Mouse (Mus musculus) C2C12 (cell line): ENCODE results near the gene Prex1. TPM values are rescaled to one million over a fixed set of nuclear protein-coding genes. Genes with fewer than 3 reads are reported as not detected.

Experiments used
- H3K27me3 ChIP-seq: one replicate; pipeline ENCODE4 v1.6.1; 2011; ENCODE audit not compliant: control insufficient read depth, insufficient read depth, insufficient read length
- H3K36me3 ChIP-seq: one replicate; pipeline ENCODE4 v1.6.1; 2011; ENCODE audit not compliant: control insufficient read depth, insufficient read depth
- H3K4me3 ChIP-seq: one replicate; pipeline ENCODE4 v1.5.1; 2011; ENCODE audit warnings: mild to moderate bottlenecking, control low read depth; ENCODE audit not compliant: poor library complexity, insufficient read depth, severe bottlenecking
- H3K79me2 ChIP-seq: one replicate; pipeline ENCODE4 v1.6.1; 2011; ENCODE audit not compliant: control insufficient read depth, insufficient read depth
- H3K79me3 ChIP-seq: one replicate; pipeline ENCODE4 v1.6.1; 2011; ENCODE audit warnings: low read depth, control low read depth
- H3ac ChIP-seq: one replicate; pipeline ENCODE3; 2011; ENCODE audit warnings: low read depth; ENCODE audit not compliant: control insufficient read depth, insufficient read length
- CEBPB ChIP-seq: IDR thresholded peaks from one replicate; pipeline ENCODE4 v1.6.1; 2011; ENCODE audit warnings: low read depth, mild to moderate bottlenecking, control low read depth, moderate library complexity
- CTCF ChIP-seq: IDR thresholded peaks from one replicate; pipeline ENCODE4 v1.5.1; 2011; ENCODE audit not compliant: control insufficient read depth, insufficient read depth, insufficient read length
- FOSL1 ChIP-seq: IDR thresholded peaks from one replicate; pipeline ENCODE4 v1.8.0; 2011; ENCODE audit warnings: mild to moderate bottlenecking, low read length; ENCODE audit not compliant: poor library complexity, insufficient read depth, severe bottlenecking
- MAX ChIP-seq: IDR thresholded peaks from one replicate; pipeline ENCODE4 v1.6.1; 2011; ENCODE audit warnings: mild to moderate bottlenecking, control low read depth
- MYOD1 ChIP-seq: IDR thresholded peaks from one replicate; pipeline ENCODE4 v1.6.1; 2011; ENCODE audit warnings: low read depth; ENCODE audit not compliant: control insufficient read depth, insufficient read length
- MYOG ChIP-seq: IDR thresholded peaks from one replicate; pipeline ENCODE4 v1.6.1; 2011; ENCODE audit not compliant: control insufficient read depth, insufficient read length; ENCODE audit errors: extremely low read depth
- USF1 ChIP-seq: IDR thresholded peaks from one replicate; pipeline ENCODE4 v1.6.1; 2011; ENCODE audit warnings: low read depth, mild to moderate bottlenecking, control low read depth, moderate library complexity
- polyA plus RNA-seq: library from polyadenylated mRNA; unstranded; fragments of >200 nt; fragmentation: generic; extraction: Trizol; gene quantifications from one replicate; pipeline ENCODE4 v1.2.1, GENCODE M21; 2012; ENCODE audit warnings: missing spikeins

The Prex1 gene
- polyA plus RNA-seq, 1 experiment, result 0.16 TPM

GRCm38 (mm10) chr2:166711681-166712132, 1.9 kb downstream of the Prex1 start:
- Histone ChIP-seq H3K4me3 (no peak overlapping the region), H3K27me3 (peaks cover 37% of the 10 kb centered on the region), H3K36me3 (no peaks in the 10 kb centered on the region), H3K79me3 (no peaks in the 10 kb centered on the region), H3ac (no peak overlapping the region), H3K79me2 (no peaks in the 10 kb centered on the region)
- TF ChIP-seq MYOD1 (no peak), CTCF (no peak), USF1 (no peak), FOSL1 (no peak), MAX (no peak), CEBPB (no peak), MYOG (no peak)

GRCm38 (mm10) chr2:166709883-166710282, 3.7 kb downstream of the Prex1 start:
- no peak overlapping the region for H3K4me3 ChIP-seq

GRCm38 (mm10) chr2:166708304-166708703, 5.3 kb downstream of the Prex1 start:
- H3K27me3 ChIP-seq, result peaks cover 36% of the 10 kb centered on the region
- TF ChIP-seq MYOG, result no peak
- no peak for TF ChIP-seq USF1
- no peak for TF ChIP-seq CTCF
- TF ChIP-seq CEBPB, result no peak
- no peak for TF ChIP-seq FOSL1
- no peak for TF ChIP-seq MAX
- TF ChIP-seq MYOD1, result no peak
- H3K4me3 ChIP-seq, result no peak overlapping the region
- no peaks in the 10 kb centered on the region for H3K36me3 ChIP-seq
- H3K79me3 ChIP-seq, result no peaks in the 10 kb centered on the region
- no peak overlapping the region for H3ac ChIP-seq
- no peaks in the 10 kb centered on the region for H3K79me2 ChIP-seq

More at GRCm38 (mm10) chr2:166709883-166710282, 3.7 kb downstream of the Prex1 start:
- Histone ChIP-seq H3K36me3 (no peaks in the 10 kb centered on the region), H3K79me3 (no peaks in the 10 kb centered on the region), H3ac (no peak overlapping the region), H3K79me2 (no peaks in the 10 kb centered on the region), H3K27me3 (peaks cover 37% of the 10 kb centered on the region)
- no peak for TF ChIP-seq CTCF
- no peak for TF ChIP-seq USF1
- no peak for TF ChIP-seq FOSL1
- TF ChIP-seq MYOD1, result no peak
- TF ChIP-seq CEBPB, result no peak
- TF ChIP-seq MAX, result no peak
- TF ChIP-seq MYOG, result no peak

GRCm38 (mm10) chr2:166706526-166706925, 7.1 kb downstream of the Prex1 start:
- no peaks in the 10 kb centered on the region for H3K79me3 ChIP-seq
- no peak overlapping the region for H3ac ChIP-seq
- TF ChIP-seq USF1 (no peak), CTCF (no peak), CEBPB (no peak), MAX (no peak), FOSL1 (no peak), MYOD1 (no peak), MYOG (no peak)
- no peak overlapping the region for H3K4me3 ChIP-seq
- no peaks in the 10 kb centered on the region for H3K36me3 ChIP-seq
- no peaks in the 10 kb centered on the region for H3K79me2 ChIP-seq
- H3K27me3 ChIP-seq, result peaks cover 35% of the 10 kb centered on the region

- Histone ChIP-seq H3K79me3 (no peaks in the 10 kb centered on the region), H3K79me2 (no peaks in the 10 kb centered on the region), H3K27me3 (peaks cover 46% of the 10 kb centered on the region), H3K36me3 (no peaks in the 10 kb centered on the region), H3ac (no peak overlapping the region), H3K4me3 (no peak overlapping the region)
- TF ChIP-seq CEBPB (no peak), MYOG (no peak), FOSL1 (no peak), MYOD1 (no peak), MAX (no peak)
Measured at GRCm38 (mm10) chr2:166703491-166703890, 10.1 kb downstream of the Prex1 start.

- Histone ChIP-seq H3K79me2 (no peaks in the 10 kb centered on the region), H3K4me3 (no peak overlapping the region), H3K79me3 (no peaks in the 10 kb centered on the region), H3K27me3 (peaks cover 46% of the 10 kb centered on the region), H3ac (no peak overlapping the region), H3K36me3 (no peaks in the 10 kb centered on the region)
- no peak for TF ChIP-seq FOSL1
- no peak for TF ChIP-seq USF1
- TF ChIP-seq MAX, result no peak
- TF ChIP-seq CTCF, result no peak
- no peak for TF ChIP-seq CEBPB
- no peak for TF ChIP-seq MYOG
- TF ChIP-seq MYOD1, result no peak
Measured at GRCm38 (mm10) chr2:166702113-166702445, 11.6 kb downstream of the Prex1 start.
